Mouse (Mus musculus): ENCODE measurements at regions not wholly inside any gene's neighbourhood (a gene's known extent, or its start where the extent isn't known, plus 50 kb on each side); places are given as distances from the start of the nearest gene placed in this dataset.

GRCm38 (mm10) chr5:26451306-26451705 lies 193.8 kb downstream of the Gm7361 start:
- DNase-seq (ENCODE audit: low spot score) (no peak), ATAC-seq (replicated peaks; ENCODE audit: insufficient number of reproducible peaks, low FRiP score, low TSS enrichment, low read depth) (no peak)
- no peak overlapping the region for H3K4me3 ChIP-seq (ENCODE audit: low read depth, low read length)
- H3K27me3 ChIP-seq (ENCODE audit: control insufficient read depth, insufficient read depth, low read length): no peaks in the 10 kb centered on the region
- no peak overlapping the region for H3K9ac ChIP-seq (replicated peaks; ENCODE audit: low read length)
- no peaks in the 10 kb centered on the region for H3K4me1 ChIP-seq (ENCODE audit: control insufficient read depth, insufficient read depth, low read length)
- H3K4me2 ChIP-seq (ENCODE audit: low read depth, low read length): no peak overlapping the region
- WGBS: 82% methylated on average over 1 of the region's 1 CpGs
- no peak overlapping the region for H3K27ac ChIP-seq (replicated peaks; ENCODE audit: low read depth, low read length)
- no peaks in the 10 kb centered on the region for H3K36me3 ChIP-seq (replicated peaks; ENCODE audit: control insufficient read depth, insufficient read depth, low read depth, low read length)
- H3K9me3 ChIP-seq (replicated peaks; ENCODE audit: control insufficient read depth, low read length): no peaks in the 10 kb centered on the region

GRCm38 (mm10) chr5:26457627-26458026 lies 200.1 kb downstream of the Gm7361 start:
- Histone ChIP-seq H3K4me1 (ENCODE audit: control insufficient read depth, insufficient read depth, low read length) (no peaks in the 10 kb centered on the region), H3K36me3 (replicated peaks; ENCODE audit: control insufficient read depth, insufficient read depth, low read depth, low read length) (no peaks in the 10 kb centered on the region), H3K9ac (replicated peaks; ENCODE audit: low read length) (no peak overlapping the region), H3K27me3 (ENCODE audit: control insufficient read depth, insufficient read depth, low read length) (no peaks in the 10 kb centered on the region), H3K4me3 (ENCODE audit: low read depth, low read length) (no peak overlapping the region), H3K27ac (replicated peaks; ENCODE audit: low read depth, low read length) (no peak overlapping the region), H3K4me2 (ENCODE audit: low read depth, low read length) (no peak overlapping the region), H3K9me3 (replicated peaks; ENCODE audit: control insufficient read depth, low read length) (no peaks in the 10 kb centered on the region)
- no peak for ATAC-seq (replicated peaks; ENCODE audit: insufficient number of reproducible peaks, low FRiP score, low TSS enrichment, low read depth)
- 81% methylated on average over 4 of the region's 4 CpGs for WGBS
- no peak for DNase-seq (ENCODE audit: low spot score)

- no peak overlapping the region for H3K27ac ChIP-seq (replicated peaks; ENCODE audit: low read depth, low read length)
- no peak overlapping the region for H3K9ac ChIP-seq (replicated peaks; ENCODE audit: low read length)
- H3K9me3 ChIP-seq (replicated peaks; ENCODE audit: control insufficient read depth, low read length): no peaks in the 10 kb centered on the region
- no peaks in the 10 kb centered on the region for H3K4me1 ChIP-seq (ENCODE audit: control insufficient read depth, insufficient read depth, low read length)
- H3K4me3 ChIP-seq (ENCODE audit: low read depth, low read length): no peak overlapping the region
- no peaks in the 10 kb centered on the region for H3K36me3 ChIP-seq (replicated peaks; ENCODE audit: control insufficient read depth, insufficient read depth, low read depth, low read length)
- 71% methylated on average over 1 of the region's 1 CpGs for WGBS
- DNase-seq (ENCODE audit: low spot score): no peak
- no peak for ATAC-seq (replicated peaks; ENCODE audit: insufficient number of reproducible peaks, low FRiP score, low TSS enrichment, low read depth)
- no peak overlapping the region for H3K4me2 ChIP-seq (ENCODE audit: low read depth, low read length)
- H3K27me3 ChIP-seq (ENCODE audit: control insufficient read depth, insufficient read depth, low read length): no peaks in the 10 kb centered on the region
Measured at GRCm38 (mm10) chr5:26466666-26467065, 209.2 kb downstream of the Gm7361 start.

- Histone ChIP-seq H3K9me3 (replicated peaks; ENCODE audit: control insufficient read depth, low read length) (no peaks in the 10 kb centered on the region), H3K27ac (replicated peaks; ENCODE audit: low read depth, low read length) (no peak overlapping the region), H3K9ac (replicated peaks; ENCODE audit: low read length) (no peak overlapping the region), H3K4me2 (ENCODE audit: low read depth, low read length) (no peak overlapping the region), H3K36me3 (replicated peaks; ENCODE audit: control insufficient read depth, insufficient read depth, low read depth, low read length) (no peaks in the 10 kb centered on the region), H3K4me3 (ENCODE audit: low read depth, low read length) (no peak overlapping the region), H3K4me1 (ENCODE audit: control insufficient read depth, insufficient read depth, low read length) (no peaks in the 10 kb centered on the region), H3K27me3 (ENCODE audit: control insufficient read depth, insufficient read depth, low read length) (no peaks in the 10 kb centered on the region)
- DNase-seq (ENCODE audit: low spot score): no peak
- WGBS: 82% methylated on average over 2 of the region's 2 CpGs
- ATAC-seq (replicated peaks; ENCODE audit: insufficient number of reproducible peaks, low FRiP score, low TSS enrichment, low read depth): no peak
Measured at GRCm38 (mm10) chr5:26485726-26486125, 228.2 kb downstream of the Gm7361 start.

GRCm38 (mm10) chr5:26494003-26494402 lies 236.5 kb downstream of the Gm7361 start:
- Histone ChIP-seq H3K36me3 (replicated peaks; ENCODE audit: control insufficient read depth, insufficient read depth, low read depth, low read length) (no peaks in the 10 kb centered on the region), H3K9me3 (replicated peaks; ENCODE audit: control insufficient read depth, low read length) (no peaks in the 10 kb centered on the region), H3K27me3 (ENCODE audit: control insufficient read depth, insufficient read depth, low read length) (no peaks in the 10 kb centered on the region), H3K9ac (replicated peaks; ENCODE audit: low read length) (no peak overlapping the region), H3K27ac (replicated peaks; ENCODE audit: low read depth, low read length) (no peak overlapping the region), H3K4me2 (ENCODE audit: low read depth, low read length) (no peak overlapping the region), H3K4me1 (ENCODE audit: control insufficient read depth, insufficient read depth, low read length) (no peaks in the 10 kb centered on the region), H3K4me3 (ENCODE audit: low read depth, low read length) (no peak overlapping the region)
- ATAC-seq (replicated peaks; ENCODE audit: insufficient number of reproducible peaks, low FRiP score, low TSS enrichment, low read depth) (no peak), DNase-seq (ENCODE audit: low spot score) (no peak)
- WGBS: 76% methylated on average over 2 of the region's 2 CpGs

GRCm38 (mm10) chr5:26497641-26498430 lies 240.3 kb downstream of the Gm7361 start:
- no peaks in the 10 kb centered on the region for H3K36me3 ChIP-seq (replicated peaks; ENCODE audit: control insufficient read depth, insufficient read depth, low read depth, low read length)
- ATAC-seq (replicated peaks; ENCODE audit: insufficient number of reproducible peaks, low FRiP score, low TSS enrichment, low read depth) (no peak), DNase-seq (ENCODE audit: low spot score) (no peak)
- no peaks in the 10 kb centered on the region for H3K27me3 ChIP-seq (ENCODE audit: control insufficient read depth, insufficient read depth, low read length)
- no peak overlapping the region for H3K27ac ChIP-seq (replicated peaks; ENCODE audit: low read depth, low read length)
- H3K4me2 ChIP-seq (ENCODE audit: low read depth, low read length): no peak overlapping the region
- no peak overlapping the region for H3K9ac ChIP-seq (replicated peaks; ENCODE audit: low read length)
- no peaks in the 10 kb centered on the region for H3K9me3 ChIP-seq (replicated peaks; ENCODE audit: control insufficient read depth, low read length)
- H3K4me3 ChIP-seq (ENCODE audit: low read depth, low read length): no peak overlapping the region
- no peaks in the 10 kb centered on the region for H3K4me1 ChIP-seq (ENCODE audit: control insufficient read depth, insufficient read depth, low read length)
- 82% methylated on average over 2 of the region's 2 CpGs for WGBS

- H3K27me3 ChIP-seq (ENCODE audit: control insufficient read depth, insufficient read depth, low read length): no peaks in the 10 kb centered on the region
- no peak overlapping the region for H3K4me3 ChIP-seq (ENCODE audit: low read depth, low read length)
- no peak overlapping the region for H3K27ac ChIP-seq (replicated peaks; ENCODE audit: low read depth, low read length)
- 74% methylated on average over 1 of the region's 1 CpGs for WGBS
- DNase-seq (ENCODE audit: low spot score): no peak
- no peaks in the 10 kb centered on the region for H3K36me3 ChIP-seq (replicated peaks; ENCODE audit: control insufficient read depth, insufficient read depth, low read depth, low read length)
- no peaks in the 10 kb centered on the region for H3K4me1 ChIP-seq (ENCODE audit: control insufficient read depth, insufficient read depth, low read length)
- no peak overlapping the region for H3K4me2 ChIP-seq (ENCODE audit: low read depth, low read length)
- no peak for ATAC-seq (replicated peaks; ENCODE audit: insufficient number of reproducible peaks, low FRiP score, low TSS enrichment, low read depth)
- H3K9me3 ChIP-seq (replicated peaks; ENCODE audit: control insufficient read depth, low read length): no peaks in the 10 kb centered on the region
- no peak overlapping the region for H3K9ac ChIP-seq (replicated peaks; ENCODE audit: low read length)
Measured at GRCm38 (mm10) chr5:26509525-26510168, 252.2 kb downstream of the Gm7361 start.
